Mouse (Mus musculus) liver, embryonic 11.5 days (tissue): ENCODE measurements around the gene Dnah3. TPM values are rescaled to one million over a fixed set of nuclear protein-coding genes. Genes with fewer than 3 reads are reported as not detected.

Experiments used
- ATAC-seq: fragments of 200-750 bp; cut with Nextera tagmentation; replicated peaks from 2 replicates; pipeline ENCODE4 v1.8.0; 2017; ENCODE audit warnings: moderate number of reproducible peaks, mild to moderate bottlenecking, moderate TSS enrichment, moderate library complexity; ENCODE audit not compliant: low FRiP score
- DNase-seq: peaks from one replicate; pipeline ENCODE4 v3.0.0-alpha.2; 2017; ENCODE audit warnings: low spot score
- H3K27ac ChIP-seq: fragments of 300-500 bp; sonication (generic); 2 replicates; pipeline ENCODE4 v1.5.1; 2014; ENCODE audit warnings: mild to moderate bottlenecking, low read depth, low read length, control low read depth
- H3K27me3 ChIP-seq: fragments of 300-500 bp; sonication (generic); replicated peaks from 2 replicates; pipeline ENCODE4 v1.6.1; 2014; ENCODE audit warnings: low read length, mixed read lengths; ENCODE audit not compliant: control insufficient read depth, insufficient read depth
- H3K36me3 ChIP-seq: fragments of 300-500 bp; sonication (generic); 2 replicates; pipeline ENCODE4 v1.6.1; 2014; ENCODE audit warnings: mild to moderate bottlenecking, low read length, moderate library complexity, mixed read lengths; ENCODE audit not compliant: control insufficient read depth, insufficient read depth
- H3K4me1 ChIP-seq: fragments of 300-500 bp; sonication (generic); replicated peaks from 2 replicates; pipeline ENCODE4 v1.6.1; 2014; ENCODE audit warnings: low read length, mixed read lengths; ENCODE audit not compliant: control insufficient read depth, insufficient read depth
- H3K4me2 ChIP-seq: fragments of 300-500 bp; sonication (generic); 2 replicates; pipeline ENCODE4 v1.6.1; 2014; ENCODE audit warnings: mild to moderate bottlenecking, control low read depth, moderate library complexity
- H3K4me3 ChIP-seq: fragments of 300-500 bp; sonication (generic); 2 replicates; pipeline ENCODE4 v1.5.1; 2014; ENCODE audit warnings: low read depth, low read length, control low read depth
- H3K9ac ChIP-seq: fragments of 300-500 bp; sonication (generic); 2 replicates; pipeline ENCODE4 v1.6.1; 2014; ENCODE audit warnings: low read depth, low read length, control low read depth
- H3K9me3 ChIP-seq: fragments of 300-500 bp; sonication (generic); 2 replicates; pipeline ENCODE4 v1.6.1; 2016; ENCODE audit warnings: low read length, inconsistent platforms, mixed read lengths; ENCODE audit not compliant: control insufficient read depth
- WGBS: fragments of 180-500 bp; shearing (Covaris S2); extraction: QIAGEN DNeasy Blood & Tissue Kit; methylation state at CpG from one replicate; pipeline ENCODE4 v1.1.7; 2014; 5-methylcytosine and 5-hydroxymethylcytosine counted together
- polyA plus RNA-seq: library from polyadenylated mRNA; unstranded; fragments of >200 nt; fragmentation: Nextera tagmentation; extraction: Ambion mirVana; gene quantifications from 2 replicates; pipeline ENCODE4 v1.2.1, GENCODE M21; 2014

Gene Dnah3
- polyA plus RNA-seq, 1 experiment from 2014 or later = not detected

GRCm38 (mm10) chr7:119911727-119912126 lies 183.4 kb downstream of the Dnah3 start:
- ATAC-seq (no peak), DNase-seq (no peak)
- H3K27me3 ChIP-seq = no peaks in the 10 kb centered on the region
- no peak overlapping the region for H3K9ac ChIP-seq
- no peaks in the 10 kb centered on the region for H3K36me3 ChIP-seq
- H3K9me3 ChIP-seq = no peaks in the 10 kb centered on the region
- no peak overlapping the region for H3K4me3 ChIP-seq
- H3K27ac ChIP-seq = no peak overlapping the region
- H3K4me2 ChIP-seq = no peak overlapping the region
- H3K4me1 ChIP-seq = no peaks in the 10 kb centered on the region
- 62% methylated on average over 3 of the region's 3 CpGs for WGBS

GRCm38 (mm10) chr7:119906523-119907215 lies 188.4 kb downstream of the Dnah3 start:
- ATAC-seq (no peak), DNase-seq (no peak)
- H3K4me1 ChIP-seq = no peaks in the 10 kb centered on the region
- WGBS = 89% methylated on average over 3 of the region's 3 CpGs
- H3K27me3 ChIP-seq = no peaks in the 10 kb centered on the region
- no peaks in the 10 kb centered on the region for H3K36me3 ChIP-seq
- no peak overlapping the region for H3K4me3 ChIP-seq
- H3K27ac ChIP-seq = no peak overlapping the region
- H3K4me2 ChIP-seq = no peak overlapping the region
- H3K9me3 ChIP-seq = no peaks in the 10 kb centered on the region
- no peak overlapping the region for H3K9ac ChIP-seq

GRCm38 (mm10) chr7:119899386-119900057 lies 195.6 kb downstream of the Dnah3 start:
- no peak for ATAC-seq
- Histone ChIP-seq H3K9ac (no peak overlapping the region), H3K9me3 (no peaks in the 10 kb centered on the region), H3K27ac (no peak overlapping the region), H3K4me3 (no peak overlapping the region), H3K36me3 (no peaks in the 10 kb centered on the region), H3K4me2 (no peak overlapping the region), H3K4me1 (peaks cover 3% of the 10 kb centered on the region), H3K27me3 (no peaks in the 10 kb centered on the region)
- DNase-seq = no peak
- 45% methylated on average over 3 of the region's 3 CpGs for WGBS

- no peak overlapping the region for H3K4me2 ChIP-seq
Observed at GRCm38 (mm10) chr7:119898247-119898856, 196.7 kb downstream of the Dnah3 start.

GRCm38 (mm10) chr7:119897521-119898109 lies 197.5 kb downstream of the Dnah3 start:
- no peak overlapping the region for H3K9ac ChIP-seq
- H3K9me3 ChIP-seq = no peaks in the 10 kb centered on the region
- no peaks in the 10 kb centered on the region for H3K36me3 ChIP-seq
- ATAC-seq = no peak
- DNase-seq = no peak
- no peaks in the 10 kb centered on the region for H3K27me3 ChIP-seq
- peaks cover 3% of the 10 kb centered on the region for H3K4me1 ChIP-seq
- WGBS = 83% methylated on average over 8 of the region's 8 CpGs
- H3K4me3 ChIP-seq = no peak overlapping the region
- no peak overlapping the region for H3K4me2 ChIP-seq
- no peak overlapping the region for H3K27ac ChIP-seq

More at GRCm38 (mm10) chr7:119898247-119898856, 196.7 kb downstream of the Dnah3 start:
- peaks cover 3% of the 10 kb centered on the region for H3K4me1 ChIP-seq
- no peaks in the 10 kb centered on the region for H3K27me3 ChIP-seq
- H3K9me3 ChIP-seq = no peaks in the 10 kb centered on the region
- H3K27ac ChIP-seq = no peak overlapping the region
- 67% methylated on average over 1 of the region's 1 CpGs for WGBS
- DNase-seq (no peak), ATAC-seq (no peak)
- no peak overlapping the region for H3K9ac ChIP-seq
- no peak overlapping the region for H3K4me3 ChIP-seq
- H3K36me3 ChIP-seq = no peaks in the 10 kb centered on the region

GRCm38 (mm10) chr7:119895639-119896512 lies 199.2 kb downstream of the Dnah3 start, which contains the start of the genes Lyrm1 and Dcun1d3:
Gene Lyrm1, plus strand, starts transcription at chr7:119895861.
Gene Dcun1d3, minus strand, starts transcription at chr7:119896298.
- Histone ChIP-seq H3K4me1 (peaks cover 3% of the 10 kb centered on the region), H3K9me3 (no peaks in the 10 kb centered on the region), H3K9ac (peak within 1 kb of the TSS; percentile 78), H3K27me3 (no peaks in the 10 kb centered on the region), H3K4me2 (peak within 1 kb of the TSS; percentile 69), H3K4me3 (peak within 1 kb of the TSS; percentile 58), H3K27ac (peak within 1 kb of the TSS; percentile 72), H3K36me3 (no peaks in the 10 kb centered on the region)
- ATAC-seq (peak; percentile 98), DNase-seq (peak; percentile 97)
- WGBS = 1% methylated on average over 63 of the region's 63 CpGs

GRCm38 (mm10) chr7:119894818-119895544 lies 200.1 kb downstream of the Dnah3 start:
- peak; percentile 56 for ATAC-seq
- H3K4me3 ChIP-seq = peak overlapping the region; percentile 58
- no peaks in the 10 kb centered on the region for H3K27me3 ChIP-seq
- H3K4me2 ChIP-seq = peak overlapping the region; percentile 69
- peak overlapping the region; percentile 78 for H3K9ac ChIP-seq
- H3K9me3 ChIP-seq = no peaks in the 10 kb centered on the region
- H3K27ac ChIP-seq = peak overlapping the region; percentile 72
- no peaks in the 10 kb centered on the region for H3K36me3 ChIP-seq
- DNase-seq = no peak
- under 1% methylated on average over 14 of the region's 15 CpGs for WGBS
- H3K4me1 ChIP-seq = peaks cover 3% of the 10 kb centered on the region
